Mouse (Mus musculus): ENCODE results near the gene Fndc5.

Fndc5 gene

GRCm38 (mm10) chr4:129146392-129146791 lies 9.6 kb downstream of the Fndc5 start:
- no peak for DNase-seq (ENCODE audit: low spot score in 2 of 2)

- DNase-seq (ENCODE audit: low spot score in 2 of 2) = no peak
Measured at GRCm38 (mm10) chr4:129147552-129148103, 10.8 kb downstream of the Fndc5 start.

- no peak for DNase-seq (ENCODE audit: low spot score in 2 of 2)
Measured at GRCm38 (mm10) chr4:129149321-129149720, 12.5 kb downstream of the Fndc5 start.

GRCm38 (mm10) chr4:129151276-129151811 lies 14.5 kb downstream of the Fndc5 start:
- DNase-seq (ENCODE audit: low spot score in 2 of 2) = no peak

DNA sequence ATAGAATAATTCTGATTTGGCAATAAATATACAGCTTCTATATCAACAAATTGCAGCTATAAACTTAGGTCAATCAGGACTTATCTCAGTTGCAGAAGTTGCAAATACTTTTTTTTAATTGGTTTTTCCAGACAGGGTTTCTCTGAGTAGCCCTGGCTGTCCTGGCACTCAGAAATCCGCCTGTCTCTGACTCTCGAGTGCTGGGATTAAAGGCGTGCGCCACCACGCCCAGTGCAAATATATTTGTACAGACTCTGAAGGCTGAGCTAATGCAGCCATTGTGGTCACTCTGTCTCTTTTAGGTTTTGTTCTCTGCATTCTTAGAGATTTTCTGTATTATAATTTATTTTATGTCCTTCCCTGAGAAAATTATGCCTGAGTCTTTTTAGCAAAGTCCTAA lies 20.7 kb downstream of the Fndc5 start:
- DNase-seq (ENCODE audit: low spot score in 2 of 2) = no peak

DNA sequence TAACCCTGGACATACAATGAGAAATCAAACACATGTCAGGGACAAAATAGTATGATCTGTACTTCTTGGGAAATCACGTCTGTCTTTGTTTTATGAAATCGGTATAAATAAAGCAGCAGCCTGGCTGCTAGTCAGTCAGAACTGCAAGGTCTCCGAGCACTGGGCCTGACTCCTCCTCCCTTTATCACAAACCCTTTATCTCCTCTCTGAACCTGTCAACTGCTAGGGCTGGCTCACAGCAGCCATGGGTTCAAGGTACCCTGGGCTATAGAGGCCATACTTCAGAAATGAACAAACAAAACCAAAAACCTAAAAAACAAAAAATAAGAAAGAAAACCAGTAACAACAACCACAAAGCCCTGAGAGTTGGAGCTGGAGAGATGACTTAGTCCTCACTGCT lies 21.8 kb downstream of the Fndc5 start:
- DNase-seq (ENCODE audit: low spot score in 2 of 2) = no peak

DNA sequence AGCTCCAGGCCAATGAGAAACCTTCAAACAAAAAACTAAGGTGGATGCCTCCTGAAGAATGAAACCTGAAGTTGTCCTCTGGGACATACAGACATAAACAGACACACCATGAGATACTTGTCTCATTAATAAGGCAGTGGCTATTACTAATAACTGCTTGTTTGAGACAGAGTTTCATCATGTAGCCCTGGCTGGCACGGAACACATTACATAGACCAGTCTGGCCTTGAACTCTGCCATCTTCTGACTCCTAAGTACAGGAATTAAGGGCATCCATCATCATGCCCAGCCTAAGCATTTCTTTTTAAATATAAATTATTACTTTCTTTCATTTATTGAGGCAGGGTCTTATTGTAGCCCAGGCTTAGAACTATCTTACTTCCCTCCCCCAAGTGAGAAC lies 24.3 kb downstream of the Fndc5 start:
- no peak for DNase-seq (ENCODE audit: low spot score in 2 of 2)

DNA sequence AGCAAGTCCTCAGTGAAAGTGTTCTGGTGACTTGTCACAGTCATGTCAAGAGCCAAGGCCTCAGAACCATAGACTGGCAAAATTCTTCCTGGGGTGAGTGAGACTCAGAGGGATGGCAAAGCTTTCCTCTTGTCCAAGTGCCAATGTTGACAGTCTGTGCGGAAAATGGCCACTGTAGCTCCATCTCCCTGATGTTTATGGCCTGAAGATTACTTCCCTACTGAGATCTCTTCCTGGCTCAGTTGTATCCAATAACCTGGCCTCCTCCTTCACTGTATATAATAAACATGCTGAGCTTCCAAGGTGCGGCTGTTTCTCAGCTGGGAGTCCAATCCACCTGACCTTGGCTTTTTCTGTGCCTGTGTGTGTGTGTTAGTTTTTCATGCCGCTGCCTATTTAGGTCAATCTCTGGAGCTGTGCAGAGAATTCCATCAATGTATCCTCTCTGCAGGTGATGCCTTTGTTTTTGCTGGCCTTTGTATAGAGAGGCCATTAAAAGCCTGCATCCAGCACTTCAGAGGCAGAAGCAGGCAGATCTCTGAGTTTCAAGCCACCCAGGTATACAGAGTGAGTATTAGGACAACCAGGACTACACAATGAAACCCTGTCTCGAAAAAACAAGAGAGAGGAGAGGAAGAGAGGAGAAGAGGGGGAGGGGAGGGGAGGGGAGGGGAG lies 24.9 kb downstream of the Fndc5 start:
- DNase-seq (ENCODE audit: low spot score in 2 of 2) = no peak

GRCm38 (mm10) chr4:129172529-129172928 lies 35.7 kb downstream of the Fndc5 start:
- no peak for DNase-seq (ENCODE audit: low spot score in 2 of 2)

- DNase-seq (ENCODE audit: low spot score in 2 of 2) = no peak
Measured at GRCm38 (mm10) chr4:129179560-129179959, 42.8 kb downstream of the Fndc5 start.

GRCm38 (mm10) chr4:129188041-129188659 lies 51.4 kb downstream of the Fndc5 start:
- DNase-seq (ENCODE audit: low spot score in 2 of 2) = no peak

DNA sequence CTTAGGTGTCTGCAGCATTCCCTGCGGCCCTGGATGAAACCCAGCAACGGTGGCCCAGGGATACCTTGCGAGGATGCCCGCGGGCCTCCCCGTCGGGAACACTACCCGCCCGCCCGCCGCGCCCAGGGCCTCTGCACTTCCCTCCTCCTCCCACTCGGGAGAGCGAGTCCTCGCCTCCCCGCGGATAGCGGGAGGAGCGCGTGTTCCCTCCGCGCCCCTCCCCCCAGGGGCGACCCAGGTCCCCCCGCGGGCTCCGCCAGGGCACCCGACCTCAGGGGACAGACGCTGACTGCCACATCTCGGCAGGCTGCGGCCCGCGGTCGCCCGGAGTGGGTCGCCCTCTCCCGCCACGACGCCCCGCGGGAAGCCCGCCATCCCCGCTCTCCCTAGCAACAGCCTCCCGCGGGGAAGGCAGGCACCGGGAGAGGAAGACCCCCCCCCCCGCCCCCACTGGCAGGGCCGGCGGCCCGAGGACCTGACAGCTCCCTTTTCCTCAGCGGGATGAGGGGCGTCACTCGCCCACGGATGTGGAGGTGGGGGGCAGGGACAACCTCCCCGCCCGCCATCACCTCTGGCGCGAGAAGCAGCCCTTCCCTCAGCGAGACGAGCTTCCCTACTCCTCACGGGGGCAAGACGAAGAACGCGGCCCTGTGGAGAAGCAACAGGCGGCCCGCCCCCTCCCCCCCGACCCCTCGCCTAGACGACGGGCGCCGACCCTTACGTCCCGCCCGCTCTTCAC lies 52.2 kb downstream of the Fndc5 start:
- DNase-seq (ENCODE audit: low spot score in 2 of 2) = peak; percentile 36 to 37

- DNase-seq (ENCODE audit: low spot score in 2 of 2) = peak; percentile 93 to 94
Measured at GRCm38 (mm10) chr4:129189542-129190519, 53.0 kb downstream of the Fndc5 start, which contains the start of the genes S100pbp and Yars. Gene S100pbp (minus strand): TSS chr4:129189727. Gene Yars (plus strand): TSS chr4:129189760.

- DNase-seq (ENCODE audit: low spot score in 2 of 2) = no peak
Measured at GRCm38 (mm10) chr4:129190538-129190937, 53.7 kb downstream of the Fndc5 start.

DNA sequence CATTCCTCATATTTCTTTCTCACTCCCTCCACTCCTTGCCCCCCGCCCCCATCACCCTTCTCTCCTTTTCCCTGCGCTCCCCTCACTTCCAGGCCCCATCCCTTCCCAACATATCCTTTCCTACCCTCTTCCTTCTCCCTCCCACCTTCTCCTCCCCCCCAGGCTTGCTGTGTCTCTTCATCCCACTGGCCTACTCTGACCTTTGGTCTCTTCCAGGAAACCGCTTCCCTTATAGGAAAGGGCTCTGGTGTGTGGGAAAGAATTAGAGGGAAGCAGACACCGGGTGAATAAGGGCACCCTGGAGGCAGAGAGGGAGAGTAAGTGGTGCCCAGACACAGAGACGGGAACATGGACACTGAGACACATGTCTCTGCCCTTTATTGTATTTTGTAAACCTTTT lies 54.9 kb downstream of the Fndc5 start:
- no peak for DNase-seq (ENCODE audit: low spot score in 2 of 2)

Measured in right cerebral cortex, postnatal 36 days (tissue).